Mouse (Mus musculus) G1E (cell line): Measurements from ENCODE around the gene Ascc1.

ENCODE experiments used
- CTCF ChIP-seq: IDR thresholded peaks from 2 replicates; pipeline ENCODE4 v1.5.1; 2012; ENCODE audit warnings: low read depth, low read length, inconsistent platforms, mixed read lengths
- GATA1 ChIP-seq: IDR thresholded peaks from 2 replicates; pipeline ENCODE4 v1.6.1; 2012; ENCODE audit warnings: borderline replicate concordance, low read length, inconsistent platforms, mixed read lengths
- TAL1 ChIP-seq: conservative IDR thresholded peaks from 2 replicates; pipeline ENCODE4 v1.6.1; 2012; ENCODE audit warnings: low read depth, low read length, inconsistent platforms, mixed read lengths

- TF ChIP-seq CTCF (no peak), GATA1 (no peak), TAL1 (no peak)
These were observed 12.2 kb upstream of the Ascc1 start for GRCm38 (mm10) chr10:59990393-59990792.
